Mouse (Mus musculus) heart, adult 2 months (tissue): ENCODE measurements around the gene Nufip1.
A peak's percentile ranks its signal among the peaks of the same experiment; 100 is the strongest.

Experiments used
- CTCF ChIP-seq: fragments of 200-600 bp; IDR thresholded peaks from 2 replicates; pipeline ENCODE4 v1.8.1; 2022; ENCODE audit warnings: antibody characterized with exemption, mild to moderate bottlenecking, moderate library complexity
- EP300 ChIP-seq: fragments of 200-500 bp; IDR thresholded peaks from 2 replicates; pipeline ENCODE4 v1.6.1; 2011; ENCODE audit warnings: low read depth, low read length, control low read depth; ENCODE audit not compliant: insufficient read depth
- POLR2A ChIP-seq: fragments of 200-500 bp; IDR thresholded peaks from 2 replicates; pipeline ENCODE4 v1.6.1; 2011; ENCODE audit warnings: mild to moderate bottlenecking, low read depth, low read length, control low read depth; ENCODE audit not compliant: insufficient read depth

GRCm38 (mm10) chr14:76149531-76150179 lies 39.0 kb downstream of the Nufip1 start:
- TF ChIP-seq EP300: no peak
- no peak for TF ChIP-seq CTCF
- TF ChIP-seq POLR2A: peak; percentile 56
